Mouse (Mus musculus) MEL (cell line): ENCODE measurements around the gene Myo19. TPM values are rescaled to one million over a fixed set of nuclear protein-coding genes. Genes with fewer than 3 reads are reported as not detected.

ENCODE experiments used
- DNase-seq: peaks from one replicate; pipeline ENCODE4 v3.0.0; 2011; ENCODE audit warnings: low read depth, low spot score
- H3K27ac ChIP-seq: 2 replicates; pipeline ENCODE4 v1.5.1; 2012; ENCODE audit warnings: low read depth, mild to moderate bottlenecking, control low read depth, low read length, moderate library complexity; ENCODE audit not compliant: control insufficient read depth
- H3K27me3 ChIP-seq, 2 experiments: fragments of 150-350 bp in 1 of 2; sonication (generic) in 1 of 2; 2 replicates each; pipeline ENCODE4 v1.6.1; 2012; ENCODE audit warnings: low read length in 2 of 2, mild to moderate bottlenecking in 2 of 2, improper control_type of control experiment in 1 of 2, moderate library complexity in 1 of 2; ENCODE audit not compliant: insufficient read depth in 2 of 2, control insufficient read depth in 1 of 2
- H3K36me3 ChIP-seq, 2 experiments: 2 replicates each; pipeline ENCODE4 v1.6.1; 2012 to 2014; ENCODE audit warnings: low read length in 2 of 2, improper control_type of control experiment in 1 of 2, inconsistent platforms in 1 of 2, mild to moderate bottlenecking in 1 of 2; ENCODE audit not compliant: insufficient read depth in 2 of 2, control insufficient read depth in 1 of 2
- H3K4me1 ChIP-seq, 2 experiments: fragments of 150-350 bp in 1 of 2; sonication (generic) in 1 of 2; 2 replicates each; pipeline ENCODE4 v1.6.1; 2012; ENCODE audit warnings: low read length in 2 of 2, improper control_type of control experiment in 1 of 2, mild to moderate bottlenecking in 1 of 2; ENCODE audit not compliant: insufficient read depth in 2 of 2, control insufficient read depth in 1 of 2
- H3K4me3 ChIP-seq, 2 experiments: fragments of 150-350 bp in 1 of 2; sonication (generic) in 1 of 2; 2 replicates each; pipeline ENCODE4 v1.5.1; 2012; ENCODE audit warnings: low read depth in 2 of 2, low read length in 2 of 2, mild to moderate bottlenecking in 2 of 2, moderate library complexity in 2 of 2, control low read depth in 1 of 2, improper control_type of control experiment in 1 of 2; ENCODE audit not compliant: control insufficient read depth in 1 of 2, insufficient read depth in 1 of 2
- H3K79me2 ChIP-seq: 2 replicates; pipeline ENCODE4 v1.6.1; 2012; ENCODE audit warnings: mild to moderate bottlenecking, low read length, moderate library complexity; ENCODE audit not compliant: control insufficient read depth, poor library complexity, insufficient read depth
- H3K9ac ChIP-seq: 2 replicates; pipeline ENCODE4 v1.6.1; 2012; ENCODE audit warnings: low read depth, mild to moderate bottlenecking, control low read depth, low read length, moderate library complexity; ENCODE audit not compliant: control insufficient read depth, poor library complexity, severe bottlenecking
- H3K9me3 ChIP-seq: fragments of 150-350 bp; sonication (generic); replicated peaks from 2 replicates; pipeline ENCODE4 v1.6.1; 2012; ENCODE audit warnings: mild to moderate bottlenecking, low read length, improper control_type of control experiment, moderate library complexity; ENCODE audit not compliant: insufficient read depth
- BHLHE40 ChIP-seq: IDR thresholded peaks from 2 replicates; pipeline ENCODE4 v1.6.1; 2012; ENCODE audit warnings: low read depth, mild to moderate bottlenecking, inconsistent platforms, low read length, improper control_type of control experiment, borderline replicate concordance
- CHD1 ChIP-seq: IDR thresholded peaks from 2 replicates; pipeline ENCODE4 v1.6.1; 2012; ENCODE audit warnings: low read depth, mild to moderate bottlenecking, inconsistent platforms, low read length, improper control_type of control experiment
- CHD2 ChIP-seq: IDR thresholded peaks from 2 replicates; pipeline ENCODE4 v1.6.1; 2011; ENCODE audit warnings: low read length, improper control_type of control experiment
- CTCF ChIP-seq, 3 experiments: IDR thresholded peaks in 2 of 3; conservative IDR thresholded peaks in 1 of 3; 2 replicates each; pipeline ENCODE4 v1.5.1; 2011 to 2012; ENCODE audit warnings: low read length in 3 of 3, low read depth in 2 of 3, mild to moderate bottlenecking in 2 of 3, improper control_type of control experiment in 1 of 3, inconsistent platforms in 1 of 3, mixed read lengths in 1 of 3, moderate library complexity in 1 of 3; ENCODE audit not compliant: control insufficient read depth in 1 of 3, insufficient read depth in 1 of 3, poor library complexity in 1 of 3, severe bottlenecking in 1 of 3
- E2F4 ChIP-seq: IDR thresholded peaks from 2 replicates; pipeline ENCODE4 v1.6.1; 2011; ENCODE audit warnings: low read depth, low read length, improper control_type of control experiment, borderline replicate concordance
- ELF1 ChIP-seq: IDR thresholded peaks from 2 replicates; pipeline ENCODE4 v1.6.1; 2014; ENCODE audit warnings: low read depth, mild to moderate bottlenecking, inconsistent platforms, low read length, improper control_type of control experiment, moderate library complexity
- GABPA ChIP-seq: IDR thresholded peaks from 2 replicates; pipeline ENCODE4 v1.6.1; 2012; ENCODE audit warnings: low read depth, mild to moderate bottlenecking, inconsistent platforms, low read length, improper control_type of control experiment, moderate library complexity
- JUND ChIP-seq: IDR thresholded peaks from 2 replicates; pipeline ENCODE4 v1.6.1; 2011; ENCODE audit warnings: low read depth, mild to moderate bottlenecking, improper control_type of control experiment, low read length
- KAT2A ChIP-seq: conservative IDR thresholded peaks from 2 replicates; pipeline ENCODE4 v1.6.1; 2012; ENCODE audit warnings: low read depth, low read length, improper control_type of control experiment, inconsistent platforms
- MAX ChIP-seq: IDR thresholded peaks from 2 replicates; pipeline ENCODE4 v1.6.1; 2011; ENCODE audit warnings: low read length, improper control_type of control experiment
- MAZ ChIP-seq: IDR thresholded peaks from 2 replicates; pipeline ENCODE4 v1.6.1; 2012; ENCODE audit warnings: low read depth, mild to moderate bottlenecking, inconsistent platforms, low read length, improper control_type of control experiment
- MXI1 ChIP-seq: IDR thresholded peaks from 2 replicates; pipeline ENCODE4 v1.6.1; 2011; ENCODE audit warnings: mild to moderate bottlenecking, low read depth, low read length, improper control_type of control experiment
- MYB ChIP-seq: IDR thresholded peaks from 2 replicates; pipeline ENCODE4 v1.6.1; 2011; ENCODE audit warnings: mild to moderate bottlenecking, low read depth, low read length, improper control_type of control experiment
- MYC ChIP-seq: IDR thresholded peaks from 2 replicates; pipeline ENCODE4 v1.6.1; 2011; ENCODE audit warnings: low read depth, mild to moderate bottlenecking, low read length, improper control_type of control experiment, moderate library complexity
- NELFE ChIP-seq: IDR thresholded peaks from 2 replicates; pipeline ENCODE4 v1.6.1; 2011; ENCODE audit warnings: low read depth, low read length, improper control_type of control experiment
- NRF1 ChIP-seq: IDR thresholded peaks from 2 replicates; pipeline ENCODE4 v1.6.1; 2014; ENCODE audit warnings: low read depth, mild to moderate bottlenecking, inconsistent platforms, low read length, improper control_type of control experiment, moderate library complexity; ENCODE audit not compliant: poor library complexity, insufficient read depth, severe bottlenecking
- POLR2A ChIP-seq, 2 experiments: IDR thresholded peaks; 2 replicates each; pipeline ENCODE4 v1.6.1; 2011 to 2012; ENCODE audit warnings: low read length in 2 of 2, mild to moderate bottlenecking in 2 of 2, control low read depth in 1 of 2, improper control_type of control experiment in 1 of 2, low read depth in 1 of 2, moderate library complexity in 1 of 2; ENCODE audit not compliant: control insufficient read depth in 1 of 2, insufficient read depth in 1 of 2, poor library complexity in 1 of 2
- POLR2AphosphoS2 ChIP-seq: IDR thresholded peaks from 2 replicates; pipeline ENCODE4 v1.6.1; 2011; ENCODE audit warnings: low read length, improper control_type of control experiment
- RAD21 ChIP-seq: IDR thresholded peaks from 2 replicates; pipeline ENCODE4 v1.6.1; 2011; ENCODE audit warnings: mild to moderate bottlenecking, low read depth, low read length, improper control_type of control experiment
- RCOR1 ChIP-seq: IDR thresholded peaks from 2 replicates; pipeline ENCODE4 v1.6.1; 2012; ENCODE audit warnings: low read depth, mild to moderate bottlenecking, inconsistent platforms, low read length, improper control_type of control experiment
- SMC3 ChIP-seq: IDR thresholded peaks from 2 replicates; pipeline ENCODE4 v1.6.1; 2011; ENCODE audit warnings: low read depth, low read length, improper control_type of control experiment
- TAL1 ChIP-seq: IDR thresholded peaks from 2 replicates; pipeline ENCODE4 v1.6.1; 2012; ENCODE audit warnings: mild to moderate bottlenecking, inconsistent platforms, low read length, moderate library complexity, mixed read lengths
- TBP ChIP-seq: IDR thresholded peaks from 2 replicates; pipeline ENCODE4 v1.8.0; 2011; ENCODE audit warnings: low read depth, low read length, improper control_type of control experiment
- UBTF ChIP-seq: IDR thresholded peaks from 2 replicates; pipeline ENCODE4 v1.6.1; 2012; ENCODE audit warnings: low read depth, mild to moderate bottlenecking, inconsistent platforms, low read length, improper control_type of control experiment, moderate library complexity, borderline replicate concordance; ENCODE audit not compliant: insufficient read depth
- USF1 ChIP-seq: IDR thresholded peaks from 2 replicates; pipeline ENCODE4 v1.6.1; 2014; ENCODE audit warnings: low read depth, mild to moderate bottlenecking, inconsistent platforms, low read length, improper control_type of control experiment, moderate library complexity
- USF2 ChIP-seq, 2 experiments: IDR thresholded peaks; 2 replicates each; pipeline ENCODE4 v1.6.1; 2011 to 2012; ENCODE audit warnings: improper control_type of control experiment in 2 of 2, low read length in 2 of 2, borderline replicate concordance in 1 of 2, inconsistent platforms in 1 of 2, low read depth in 1 of 2, mild to moderate bottlenecking in 1 of 2; ENCODE audit not compliant: insufficient read depth in 1 of 2
- ZC3H11A ChIP-seq: IDR thresholded peaks from 2 replicates; pipeline ENCODE4 v1.6.1; 2012; ENCODE audit warnings: low read depth, mild to moderate bottlenecking, inconsistent platforms, low read length, improper control_type of control experiment
- ZMIZ1 ChIP-seq: IDR thresholded peaks from 2 replicates; pipeline ENCODE4 v1.6.1; 2012; ENCODE audit warnings: low read depth, mild to moderate bottlenecking, inconsistent platforms, low read length, improper control_type of control experiment, moderate library complexity
- ZNF384 ChIP-seq: IDR thresholded peaks from 2 replicates; pipeline ENCODE4 v1.6.1; 2012; ENCODE audit warnings: low read depth, mild to moderate bottlenecking, inconsistent platforms, low read length, improper control_type of control experiment
- polyA plus RNA-seq, 2 experiments: library from polyadenylated mRNA; stranded (reverse) in 1 of 2; unstranded in 1 of 2; fragments of >175 nt in 1 of 2; fragments of >200 nt in 1 of 2; gene quantifications; 2 replicates each; pipeline versions ENCODE4 v1.2.1 to v1.2.4; 2012; ENCODE audit warnings: low replicate concordance in 2 of 2, low read depth in 1 of 2; ENCODE audit not compliant: insufficient read length in 2 of 2, insufficient read depth in 1 of 2, missing spikeins in 1 of 2
- total RNA-seq: library from RNA; depleted of rRNA; stranded (reverse); fragments of 300-350 nt; gene quantifications from 2 replicates; pipeline ENCODE4 v1.2.3, GENCODE M21; 2012

The Myo19 gene
- total and polyA plus RNA-seq, 3 experiments, result 14.9 to 27.1 TPM; not detected in 1

GRCm38 (mm10) chr11:84914673-84915072 lies 34.7 kb downstream of the Myo19 start:
- Histone ChIP-seq H3K9ac (no peak overlapping the region), H3K9me3 (no peaks in the 10 kb centered on the region), H3K36me3 (peaks cover 11 to 19% of the 10 kb centered on the region in 2 experiments), H3K4me3 (no peak overlapping the region), H3K79me2 (peaks cover 12% of the 10 kb centered on the region), H3K27ac (no peak overlapping the region), H3K4me1 (peaks cover 0 to 16% of the 10 kb centered on the region in 2 experiments; a peak in 3 of 4 replicates), H3K27me3 (no peaks in the 10 kb centered on the region)
- peak; percentile 69 for DNase-seq
- TF ChIP-seq SMC3, result peak; percentile 30; the same call in 1 of the 2 replicates
- peak; percentile 21 to 45 (median 40); a peak in 5 of 6 replicates for TF ChIP-seq CTCF (IDR thresholded peaks at IDR 0.05 in 2 of 3, conservative IDR thresholded peaks at IDR 0.05 in 1 of 3; ENCODE audit: control insufficient read depth in 1 of 3, insufficient read depth in 1 of 3, low read depth in 2 of 3, low read length in 3 of 3, poor library complexity in 1 of 3, severe bottlenecking in 1 of 3)
- TF ChIP-seq UBTF, result no peak
- peak; percentile 2; the same call in 1 of the 2 replicates for TF ChIP-seq RAD21

- Histone ChIP-seq H3K79me2 (peaks cover 12% of the 10 kb centered on the region), H3K27ac (peak within 1 kb of the TSS; percentile 47), H3K9me3 (no peaks in the 10 kb centered on the region), H3K4me3 (peak within 1 kb of the TSS; percentile 67 to 97), H3K4me1 (peaks cover 0 to 17% of the 10 kb centered on the region in 2 experiments; a peak in 3 of 4 replicates), H3K27me3 (no peaks in the 10 kb centered on the region; a peak in 1 of 4 replicates), H3K9ac (peak within 1 kb of the TSS; percentile 95), H3K36me3 (peaks cover 4 to 19% of the 10 kb centered on the region in 2 experiments; a peak in 3 of 4 replicates)
- peak; percentile 99 for DNase-seq
- TF ChIP-seq NRF1 (peak; percentile 17; the same call in 1 of the 2 replicates), TAL1 (no peak), ELF1 (peak; percentile 73; the same call in 1 of the 2 replicates), ZC3H11A (no peak), CHD1 (no peak), USF2 (IDR thresholded peaks at IDR 0.05; ENCODE audit: borderline replicate concordance in 1 of 2, insufficient read depth in 1 of 2, low read depth in 1 of 2, low read length in 2 of 2) (no peak), CHD2 (peak; percentile 41), JUND (peak; percentile 80; the same call in 1 of the 2 replicates), BHLHE40 (no peak), MAX (peak; percentile 61), MAZ (no peak; the same call in 1 of the 2 replicates), POLR2A (IDR thresholded peaks at IDR 0.05; ENCODE audit: control insufficient read depth in 1 of 2, insufficient read depth in 1 of 2, low read depth in 1 of 2, low read length in 2 of 2, poor library complexity in 1 of 2) (peak; percentile 85 to 94), NELFE (peak; percentile 83), TBP (peak; percentile 94), POLR2AphosphoS2 (peak; percentile 85; the same call in 1 of the 2 replicates), E2F4 (no peak), USF1 (no peak), ZMIZ1 (peak; percentile 68; the same call in 1 of the 2 replicates), RAD21 (no peak), UBTF (no peak), GABPA (no peak), RCOR1 (peak; percentile 92), MYC (peak; percentile 84), SMC3 (no peak), CTCF (IDR thresholded peaks at IDR 0.05 in 2 of 3, conservative IDR thresholded peaks at IDR 0.05 in 1 of 3; ENCODE audit: control insufficient read depth in 1 of 3, insufficient read depth in 1 of 3, low read depth in 2 of 3, low read length in 3 of 3, poor library complexity in 1 of 3, severe bottlenecking in 1 of 3) (no peak), MYB (no peak), ZNF384 (peak; percentile 83), KAT2A (peak; percentile 85), MXI1 (peak; percentile 96)
These were observed 36.2 kb downstream of the Myo19 start, which contains the start of gene Znhit3 for GRCm38 (mm10) chr11:84916053-84916702. Gene Znhit3 (minus strand): TSS chr11:84916366.
